Mouse (Mus musculus) kidney, postnatal 0 days (tissue): ENCODE measurements around the gene Phldb2. TPM values are rescaled to one million over a fixed set of nuclear protein-coding genes. Genes with fewer than 3 reads are reported as not detected.
A peak's percentile ranks its signal among the peaks of the same experiment; 100 is the strongest.

Experiments used
- ATAC-seq: fragments of 200-750 bp; cut with Nextera tagmentation; replicated peaks from 2 replicates; pipeline ENCODE4 v1.8.0; 2017; ENCODE audit warnings: low read depth, moderate number of reproducible peaks, moderate TSS enrichment, moderate library complexity; ENCODE audit not compliant: low FRiP score
- DNase-seq: peaks from one replicate; pipeline ENCODE4 v3.0.0-alpha.2; 2016; ENCODE audit warnings: low spot score
- H3K27ac ChIP-seq: fragments of 300-500 bp; sonication (generic); 2 replicates; pipeline ENCODE4 v1.5.1; 2014; ENCODE audit warnings: mild to moderate bottlenecking
- H3K27me3 ChIP-seq: fragments of 300-500 bp; sonication (generic); 2 replicates; pipeline ENCODE4 v1.6.1; 2014; ENCODE audit warnings: low read length, mixed read lengths; ENCODE audit not compliant: insufficient read depth
- H3K36me3 ChIP-seq: fragments of 300-500 bp; sonication (generic); 2 replicates; pipeline ENCODE4 v1.6.1; 2014; ENCODE audit warnings: low read length, mixed read lengths; ENCODE audit not compliant: insufficient read depth
- H3K4me1 ChIP-seq: fragments of 300-500 bp; sonication (generic); replicated peaks from 2 replicates; pipeline ENCODE4 v1.6.1; 2014; ENCODE audit warnings: antibody characterized with exemption, low read length, mixed read lengths; ENCODE audit not compliant: insufficient read depth
- H3K4me2 ChIP-seq: fragments of 300-500 bp; sonication (generic); 2 replicates; pipeline ENCODE4 v1.6.1; 2014; ENCODE audit warnings: mild to moderate bottlenecking, low read length, moderate library complexity, mixed read lengths
- H3K4me3 ChIP-seq: fragments of 300-500 bp; sonication (generic); replicated peaks from 2 replicates; pipeline ENCODE4 v1.5.1; 2014; ENCODE audit warnings: low read depth, low read length
- H3K9ac ChIP-seq: fragments of 300-500 bp; sonication (generic); 2 replicates; pipeline ENCODE4 v1.6.1; 2014; ENCODE audit warnings: low read depth, low read length
- H3K9me3 ChIP-seq: fragments of 300-500 bp; sonication (generic); replicated peaks from 2 replicates; pipeline ENCODE4 v1.6.1; 2016; ENCODE audit warnings: low read length, inconsistent platforms, mixed read lengths
- CTCF ChIP-seq: IDR thresholded peaks from 2 replicates; pipeline ENCODE4 v1.5.1; 2016; ENCODE audit warnings: antibody characterized with exemption, low read depth, mild to moderate bottlenecking, moderate library complexity
- WGBS: fragments of 180-500 bp; shearing (Covaris S2); extraction: QIAGEN DNeasy Blood & Tissue Kit; methylation state at CpG from one replicate; pipeline ENCODE4 v1.1.7; 2014; 5-methylcytosine and 5-hydroxymethylcytosine counted together
- polyA plus RNA-seq: library from polyadenylated mRNA; unstranded; fragments of >200 nt; fragmentation: Nextera tagmentation; extraction: Ambion mirVana; gene quantifications from 2 replicates; pipeline ENCODE4 v1.2.1, GENCODE M21; 2015

Phldb2 gene
- polyA plus RNA-seq, 1 experiment from 2014 or later = 74.2 TPM

GRCm38 (mm10) chr16:45816670-45817069 is 136.7 kb downstream of the Phldb2 start:
- Histone ChIP-seq H3K4me1 (no peaks in the 10 kb centered on the region), H3K36me3 (peaks cover 10% of the 10 kb centered on the region; the same call in 1 of the 2 replicates), H3K27ac (no peak overlapping the region), H3K9me3 (no peaks in the 10 kb centered on the region), H3K27me3 (no peaks in the 10 kb centered on the region), H3K4me2 (no peak overlapping the region), H3K9ac (no peak overlapping the region), H3K4me3 (no peak overlapping the region)
- no peak for ATAC-seq
- no peak for DNase-seq
- peak; percentile 39 for TF ChIP-seq CTCF

GRCm38 (mm10) chr16:45814611-45815010 is 138.8 kb downstream of the Phldb2 start:
- ATAC-seq (no peak), DNase-seq (no peak)
- H3K4me1 ChIP-seq = peaks cover 6% of the 10 kb centered on the region; the same call in 1 of the 2 replicates
- no peak overlapping the region for H3K27ac ChIP-seq
- H3K9me3 ChIP-seq = no peaks in the 10 kb centered on the region
- H3K4me2 ChIP-seq = no peak overlapping the region
- no peak for TF ChIP-seq CTCF
- 73% methylated on average over 3 of the region's 3 CpGs for WGBS
- no peak overlapping the region for H3K9ac ChIP-seq
- peaks cover 11% of the 10 kb centered on the region; the same call in 1 of the 2 replicates for H3K36me3 ChIP-seq
- no peaks in the 10 kb centered on the region for H3K27me3 ChIP-seq
- H3K4me3 ChIP-seq = no peak overlapping the region

GRCm38 (mm10) chr16:45811788-45812187 is 141.6 kb downstream of the Phldb2 start:
- Histone ChIP-seq H3K4me2 (no peak overlapping the region), H3K27ac (no peak overlapping the region), H3K36me3 (peaks cover 25% of the 10 kb centered on the region), H3K4me3 (no peak overlapping the region), H3K4me1 (peaks cover 6% of the 10 kb centered on the region; the same call in 1 of the 2 replicates), H3K9me3 (no peaks in the 10 kb centered on the region), H3K9ac (no peak overlapping the region), H3K27me3 (no peaks in the 10 kb centered on the region)
- ATAC-seq = no peak
- DNase-seq = no peak
- no peak for TF ChIP-seq CTCF

GRCm38 (mm10) chr16:45810829-45811326 is 142.5 kb downstream of the Phldb2 start:
- TF ChIP-seq CTCF = no peak
- H3K9ac ChIP-seq = no peak overlapping the region
- no peak overlapping the region for H3K4me3 ChIP-seq
- H3K27ac ChIP-seq = no peak overlapping the region
- DNase-seq = no peak
- H3K9me3 ChIP-seq = no peaks in the 10 kb centered on the region
- no peaks in the 10 kb centered on the region for H3K27me3 ChIP-seq
- peaks cover 6% of the 10 kb centered on the region; the same call in 1 of the 2 replicates for H3K4me1 ChIP-seq
- peaks cover 23% of the 10 kb centered on the region for H3K36me3 ChIP-seq
- WGBS = 72% methylated on average over 6 of the region's 6 CpGs
- no peak overlapping the region for H3K4me2 ChIP-seq
- no peak for ATAC-seq

GRCm38 (mm10) chr16:45810155-45810554 is 143.2 kb downstream of the Phldb2 start:
- H3K27me3 ChIP-seq = no peaks in the 10 kb centered on the region
- 35% methylated on average over 2 of the region's 2 CpGs for WGBS
- no peak overlapping the region for H3K27ac ChIP-seq
- no peaks in the 10 kb centered on the region for H3K9me3 ChIP-seq
- H3K9ac ChIP-seq = no peak overlapping the region
- no peak; the same call in 1 of the 2 replicates for ATAC-seq
- DNase-seq = peak; percentile 67
- H3K4me3 ChIP-seq = no peak overlapping the region
- no peak overlapping the region for H3K4me2 ChIP-seq
- H3K36me3 ChIP-seq = peaks cover 19% of the 10 kb centered on the region
- H3K4me1 ChIP-seq = peaks cover 6% of the 10 kb centered on the region; the same call in 1 of the 2 replicates
- no peak for TF ChIP-seq CTCF

GRCm38 (mm10) chr16:45804708-45805107 is 148.7 kb downstream of the Phldb2 start:
- no peaks in the 10 kb centered on the region; the same call in 1 of the 2 replicates for H3K4me1 ChIP-seq
- peaks cover 31% of the 10 kb centered on the region for H3K36me3 ChIP-seq
- no peak for ATAC-seq
- TF ChIP-seq CTCF = no peak
- no peak overlapping the region for H3K9ac ChIP-seq
- 21% methylated on average over 3 of the region's 3 CpGs for whole genome bisulfite sequencing
- DNase-seq = peak; percentile 76
- no peaks in the 10 kb centered on the region for H3K27me3 ChIP-seq
- H3K4me2 ChIP-seq = no peak overlapping the region
- peak overlapping the region; percentile 58 for H3K27ac ChIP-seq
- no peaks in the 10 kb centered on the region for H3K9me3 ChIP-seq
- H3K4me3 ChIP-seq = no peak overlapping the region

- Histone ChIP-seq H3K27ac (peak overlapping the region; percentile 64; the same call in 1 of the 2 replicates), H3K9me3 (no peaks in the 10 kb centered on the region), H3K4me1 (no peaks in the 10 kb centered on the region; the same call in 1 of the 2 replicates), H3K36me3 (peaks cover 32% of the 10 kb centered on the region), H3K4me2 (no peak overlapping the region), H3K4me3 (no peak overlapping the region), H3K9ac (no peak overlapping the region), H3K27me3 (no peaks in the 10 kb centered on the region)
- WGBS = 61% methylated on average over 2 of the region's 2 CpGs
- DNase-seq (peak; percentile 87), ATAC-seq (no peak)
- TF ChIP-seq CTCF = peak; percentile 52; the same call in 1 of the 2 replicates
Measured at GRCm38 (mm10) chr16:45800406-45800805, 153.0 kb downstream of the Phldb2 start.
